Mouse (Mus musculus): ENCODE data around the gene Inpp4b.

Gene Inpp4b

DNA sequence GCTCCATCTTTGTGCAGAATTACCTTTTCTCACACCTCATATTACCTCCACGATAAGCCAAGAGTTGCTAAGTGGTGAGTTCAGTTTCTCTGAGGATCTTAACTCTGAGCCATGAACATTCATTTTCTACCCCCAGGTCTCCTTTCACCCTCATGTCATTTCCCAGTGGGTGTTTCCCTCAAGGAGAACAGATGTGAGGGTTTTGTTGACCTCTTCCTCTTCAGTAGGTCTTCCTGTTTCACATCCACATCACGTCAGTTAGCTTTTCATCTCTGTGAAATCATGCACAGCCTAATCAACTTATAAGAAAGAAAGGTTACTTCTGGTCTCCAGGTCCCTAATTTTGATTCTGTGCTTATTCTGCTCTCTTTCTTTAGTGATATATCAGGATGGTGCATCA is 124.4 kb downstream of the Inpp4b start:
- DNase-seq (ENCODE audit: low spot score in 2 of 2): no peak

DNA sequence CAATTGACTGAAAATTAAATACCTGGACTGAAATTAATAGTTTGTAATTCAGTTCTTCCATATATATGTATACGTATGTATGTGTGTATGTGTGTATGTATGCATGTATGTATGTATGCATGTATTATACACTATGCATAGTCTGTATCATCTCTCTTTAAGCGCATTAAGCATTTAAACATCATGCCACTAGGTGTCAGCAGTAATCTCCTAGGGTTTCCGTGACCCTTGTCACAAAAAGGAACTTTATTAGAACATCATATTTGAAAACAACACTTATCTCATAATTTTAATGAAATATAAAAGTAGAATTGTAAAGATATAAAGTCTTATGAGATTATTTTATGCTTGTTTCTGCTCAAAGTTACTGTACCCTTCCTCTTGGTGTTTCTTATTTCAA is 136.3 kb downstream of the Inpp4b start:
- no peak for DNase-seq (ENCODE audit: low spot score in 2 of 2)

DNA sequence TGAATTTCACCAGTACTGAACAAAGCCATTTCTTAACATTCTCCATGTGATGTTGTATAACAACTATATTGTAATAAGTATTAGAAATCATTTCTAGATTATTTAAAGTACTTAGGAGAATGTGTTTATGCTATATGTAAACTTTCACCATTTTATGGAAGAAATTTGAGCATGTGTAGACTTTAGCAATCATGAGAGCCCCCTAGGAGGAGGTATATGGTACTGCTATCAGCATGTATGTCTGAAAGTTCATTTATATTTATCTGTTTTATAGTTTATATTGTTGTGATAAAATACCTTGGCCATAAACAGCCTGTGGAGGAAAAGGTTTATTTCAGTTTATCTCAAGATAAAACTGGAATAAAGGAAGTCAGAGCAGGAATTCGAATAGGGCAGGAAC is 141.5 kb downstream of the Inpp4b start:
- DNase-seq (ENCODE audit: low spot score in 2 of 2): no peak

DNA sequence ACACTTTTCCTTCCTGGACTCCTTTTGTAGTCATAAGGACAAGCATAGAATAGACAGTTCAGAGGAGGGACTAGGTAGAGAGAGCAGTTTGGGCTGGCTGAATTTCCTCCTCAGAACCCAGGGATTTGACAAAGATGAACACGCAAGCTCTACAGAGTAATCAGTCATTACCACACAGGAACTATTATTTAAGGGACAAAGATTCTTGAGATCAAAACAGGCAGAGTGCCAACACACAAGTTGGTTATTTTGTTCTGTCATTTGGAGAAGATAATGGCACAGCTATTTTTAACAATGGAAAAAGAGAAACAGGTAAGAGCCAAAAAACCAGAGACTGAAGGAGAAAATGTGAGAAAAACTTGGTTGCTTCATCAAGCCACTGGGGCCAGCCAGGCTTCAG is 143.3 kb downstream of the Inpp4b start:
- no peak for DNase-seq (ENCODE audit: low spot score in 2 of 2)

DNA sequence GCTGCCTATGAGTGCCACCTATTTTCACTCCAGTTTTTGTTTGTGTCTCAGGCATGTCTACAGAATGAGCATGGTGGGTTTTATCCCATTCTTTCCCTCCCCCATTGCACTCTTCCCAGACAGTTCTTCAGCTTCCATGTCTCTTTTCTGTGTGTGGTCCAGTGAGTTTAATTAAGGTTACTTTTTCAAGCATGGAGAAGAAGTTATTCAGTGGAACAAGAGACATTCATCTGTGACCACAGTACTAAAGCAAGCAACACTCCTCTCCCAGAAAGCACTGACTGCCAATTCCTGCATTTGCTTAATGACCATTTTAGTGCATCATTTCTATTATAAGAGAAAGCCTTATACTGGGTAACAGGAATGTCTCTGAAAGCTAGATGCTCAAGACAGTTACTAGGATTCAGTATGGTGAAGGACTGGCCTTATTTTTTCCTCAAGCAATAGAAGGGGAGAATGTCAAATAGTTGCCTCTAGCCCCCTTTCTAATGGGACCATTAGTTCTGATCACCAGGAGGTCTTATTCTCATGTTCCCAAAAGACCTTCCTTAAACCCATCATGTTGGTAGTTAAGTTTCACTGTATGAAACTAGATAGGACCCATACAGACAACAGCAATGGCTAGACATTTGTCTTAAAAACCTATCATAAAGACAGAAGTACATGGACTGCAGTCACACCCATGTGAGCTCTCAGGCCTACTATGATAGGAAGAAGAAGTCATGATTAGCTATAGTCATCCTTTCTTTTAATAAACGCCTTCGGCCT is 147.7 kb downstream of the Inpp4b start:
- no peak for DNase-seq (ENCODE audit: low spot score in 2 of 2)

DNA sequence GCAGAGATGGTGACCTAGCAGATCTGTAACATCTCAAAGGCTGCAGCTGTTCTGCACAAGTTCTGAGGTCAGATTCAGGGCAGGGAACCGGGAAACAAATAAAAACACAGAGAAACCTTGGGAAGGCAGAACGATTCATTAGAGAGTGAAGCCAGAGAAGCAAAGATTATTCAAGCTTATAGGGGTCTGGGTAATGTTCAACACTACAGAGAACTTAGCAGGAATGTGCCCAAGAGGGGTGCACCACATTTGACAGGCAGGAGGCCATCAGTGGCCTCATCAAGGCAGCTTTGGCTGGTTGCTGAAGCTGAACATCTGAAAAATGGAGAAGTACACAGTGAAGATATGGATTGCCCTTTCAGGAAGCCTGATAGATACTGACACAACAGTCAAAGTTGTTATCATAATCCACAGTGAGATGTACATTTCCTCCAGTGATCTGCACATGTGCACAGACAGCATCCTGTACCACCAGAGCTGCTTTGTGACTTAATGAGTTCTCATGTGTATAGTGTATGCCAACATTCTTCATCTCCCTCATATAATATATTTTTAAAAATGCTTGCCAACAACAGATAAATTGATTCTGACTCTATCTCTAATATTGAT is 148.8 kb downstream of the Inpp4b start:
- DNase-seq (ENCODE audit: low spot score in 2 of 2): no peak

DNA sequence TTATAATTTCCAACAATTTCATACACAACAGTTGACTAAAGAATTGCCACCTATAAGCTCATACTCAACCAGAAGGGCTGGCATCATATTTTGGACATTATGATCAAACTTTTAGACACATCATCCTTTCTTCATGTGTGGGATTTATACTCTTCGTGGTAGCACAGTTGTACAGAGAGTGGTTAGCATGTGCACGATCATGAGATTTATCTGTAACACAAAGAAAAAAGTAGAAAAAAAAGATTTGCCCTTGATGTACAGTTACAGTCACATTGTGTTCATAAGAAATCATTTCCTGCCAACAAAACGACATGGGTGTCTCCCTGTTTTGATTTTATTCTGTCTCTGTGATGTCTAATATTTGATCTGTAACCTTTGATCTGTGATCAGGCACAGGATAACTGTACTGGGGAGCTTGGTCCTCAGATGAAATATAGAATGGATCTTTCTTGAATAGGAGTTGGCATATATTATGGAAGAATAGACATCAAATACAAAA is 149.4 kb downstream of the Inpp4b start:
- DNase-seq (ENCODE audit: low spot score in 2 of 2): no peak

DNA sequence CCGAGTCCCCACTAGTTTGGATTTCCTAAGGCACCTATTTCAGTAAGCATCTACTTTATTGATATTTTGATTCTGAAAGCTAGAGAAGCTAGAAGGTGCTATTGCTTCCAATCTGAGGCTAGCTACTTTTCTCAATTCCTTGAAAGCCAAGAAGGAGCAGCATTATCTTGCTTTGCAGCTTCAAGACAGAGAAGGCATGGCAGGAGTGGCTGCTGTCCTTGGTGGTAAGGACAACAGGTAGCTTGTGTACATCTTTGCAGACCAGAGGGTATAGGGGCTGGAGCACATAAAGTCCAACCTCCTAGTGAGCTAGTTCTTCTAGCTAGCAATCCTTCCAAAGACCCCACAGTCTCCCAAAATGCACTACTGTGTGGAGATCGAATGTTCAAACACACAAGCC is 152.5 kb downstream of the Inpp4b start:
- no peak for DNase-seq (ENCODE audit: low spot score in 2 of 2)

DNA sequence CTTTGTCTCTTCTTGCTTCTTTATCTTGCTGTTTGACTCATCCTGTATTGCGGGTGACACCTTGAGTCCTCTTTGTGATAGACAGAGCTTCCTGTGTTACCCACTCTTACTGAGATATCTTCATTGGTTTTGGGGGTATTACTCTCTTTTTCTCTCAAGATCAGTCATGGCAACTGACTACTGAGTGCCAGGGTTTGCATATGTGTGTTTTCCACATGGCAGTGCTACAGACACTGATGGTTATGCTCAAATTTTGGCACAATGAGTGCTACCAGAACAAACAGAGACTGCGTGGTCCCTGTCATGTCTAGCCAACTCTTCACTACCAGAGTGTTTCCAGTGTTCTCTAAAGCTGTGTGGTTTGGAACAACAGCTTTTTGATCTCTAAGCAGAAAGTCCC is 155.3 kb downstream of the Inpp4b start:
- no peak for DNase-seq (ENCODE audit: low spot score in 2 of 2)

DNA sequence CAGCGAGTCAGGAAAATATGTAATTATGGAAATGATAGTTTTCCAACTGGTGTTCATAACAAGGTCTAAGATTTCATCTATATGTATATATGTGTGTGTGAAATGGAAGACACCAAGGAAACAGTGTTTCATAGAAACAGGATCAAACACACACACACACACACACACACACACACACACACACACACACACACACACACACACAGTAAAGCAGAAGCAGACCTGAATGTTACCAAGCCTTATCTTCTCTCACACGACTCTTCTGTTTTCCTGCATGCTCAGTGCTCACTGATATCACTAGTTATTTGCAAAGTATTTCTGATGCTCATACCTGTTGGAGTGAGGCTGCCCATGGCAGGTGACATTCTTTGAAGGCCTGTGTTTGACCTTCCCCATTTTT is 159.9 kb downstream of the Inpp4b start:
- no peak for DNase-seq (ENCODE audit: low spot score in 2 of 2)

DNA sequence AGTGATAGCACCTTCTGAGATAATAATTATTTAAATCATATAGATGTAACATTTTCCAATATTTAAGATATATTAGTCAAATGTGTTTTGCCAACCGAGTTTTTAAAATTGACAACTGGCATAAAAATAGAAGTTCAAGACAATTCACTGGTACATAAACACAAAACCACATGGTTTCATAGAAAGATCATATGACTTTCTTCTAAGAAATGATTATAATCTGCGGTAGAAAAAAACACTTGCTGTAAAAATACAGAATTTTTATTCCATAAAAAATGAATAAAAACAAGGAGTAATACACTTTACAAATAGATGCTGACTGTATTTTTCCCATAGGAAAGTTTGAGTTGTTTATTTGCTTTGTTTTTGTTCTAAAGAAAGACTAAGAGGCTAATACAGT is 160.6 kb downstream of the Inpp4b start:
- DNase-seq (ENCODE audit: low spot score in 2 of 2): no peak

DNA sequence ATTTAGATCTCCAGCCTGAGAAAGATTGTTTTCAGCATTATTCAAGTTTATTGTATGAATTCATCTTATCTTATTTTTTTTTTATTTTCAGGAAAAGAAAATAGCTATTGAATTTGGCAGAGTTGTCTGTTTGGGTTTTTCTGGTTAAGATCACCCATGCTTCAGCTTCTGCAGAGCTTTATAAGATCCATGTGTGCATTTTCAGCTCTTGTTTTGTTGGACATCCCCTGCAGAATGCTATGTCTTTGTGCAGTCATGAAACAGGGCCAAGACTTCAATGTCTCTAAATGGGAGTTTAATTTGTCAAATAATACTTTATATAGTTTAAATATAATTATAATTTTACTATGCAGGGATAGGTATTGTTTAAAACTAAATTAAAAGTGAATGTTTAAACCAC is 170.5 kb downstream of the Inpp4b start:
- DNase-seq (ENCODE audit: low spot score in 2 of 2): no peak

DNA sequence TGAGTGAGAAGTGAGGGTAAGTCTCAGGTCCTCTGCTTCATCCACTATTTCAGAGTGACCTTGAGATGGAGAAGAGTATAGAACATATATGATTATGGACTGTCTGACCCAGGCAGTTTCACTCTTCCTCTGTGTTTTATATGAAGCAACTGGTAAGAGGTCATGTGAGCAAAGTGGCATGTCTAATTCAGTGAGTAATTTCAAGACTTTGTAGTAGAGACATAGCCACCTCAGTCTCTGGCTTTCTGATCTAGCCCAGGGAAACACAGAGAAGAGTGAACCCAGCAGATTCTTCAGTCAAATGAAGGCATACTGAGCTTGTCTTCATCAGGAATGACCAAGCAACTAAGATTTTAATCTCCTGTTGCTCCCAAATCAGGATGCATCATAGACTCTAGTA is 172.1 kb downstream of the Inpp4b start:
- DNase-seq (ENCODE audit: low spot score in 2 of 2): no peak

DNA sequence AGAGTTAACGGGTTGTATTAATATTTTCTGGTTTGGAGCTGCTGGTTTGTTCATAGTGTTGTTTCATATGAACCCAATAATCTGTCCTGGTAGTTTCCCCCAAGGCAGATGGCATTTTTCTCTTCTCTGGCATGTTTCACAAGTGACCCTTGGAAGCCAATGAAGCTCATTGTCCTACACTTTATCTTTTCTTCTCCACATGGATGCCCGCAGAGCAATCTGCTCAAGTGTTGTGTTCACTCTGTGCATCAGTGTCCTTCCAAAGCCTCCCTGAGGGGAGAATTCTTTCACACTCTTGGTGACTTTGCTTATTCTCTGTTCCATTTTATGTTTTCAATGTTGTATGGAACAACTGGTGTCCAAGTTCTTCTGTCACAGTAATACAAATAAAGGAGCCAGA is 179.7 kb downstream of the Inpp4b start:
- no peak for DNase-seq (ENCODE audit: low spot score in 2 of 2)

DNA sequence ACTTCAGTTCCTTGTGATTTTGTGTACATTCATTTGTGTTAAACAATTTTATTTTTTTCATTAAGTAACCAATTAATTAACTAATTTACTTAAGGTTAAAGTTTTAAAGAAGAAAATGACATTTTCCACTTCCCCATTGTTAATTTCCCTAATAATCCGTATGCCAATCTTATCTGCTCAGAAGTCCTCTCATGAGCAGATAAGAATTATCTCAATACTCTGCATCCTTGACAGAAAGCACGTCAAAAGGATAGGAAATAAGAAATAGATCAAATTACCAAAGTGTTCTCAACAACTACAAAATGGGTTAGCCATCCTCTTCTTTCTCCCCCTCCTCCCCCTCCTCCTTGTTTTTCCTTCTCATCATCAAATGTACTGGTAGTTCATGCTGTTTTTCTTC is 182.2 kb downstream of the Inpp4b start:
- no peak for DNase-seq (ENCODE audit: low spot score in 2 of 2)

DNA sequence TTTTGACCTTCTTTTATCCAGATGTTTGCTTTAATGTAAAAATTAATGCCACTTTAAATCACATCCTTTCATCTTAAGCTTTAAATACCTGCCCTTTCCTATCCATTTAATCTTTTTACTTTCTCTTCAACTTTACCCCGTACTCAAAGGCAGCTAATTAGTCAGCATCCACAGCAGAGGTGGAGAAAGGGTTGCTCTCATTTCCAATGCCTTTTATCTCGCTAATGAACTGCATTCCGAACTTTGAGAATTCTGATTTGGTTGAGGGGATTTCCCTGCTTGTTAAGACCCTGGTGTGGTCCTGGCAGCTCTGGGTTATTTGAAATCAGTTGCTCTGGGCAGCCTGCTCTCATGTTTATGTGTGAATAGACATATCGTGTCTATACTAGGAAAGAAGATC is 185.3 kb downstream of the Inpp4b start:
- DNase-seq (ENCODE audit: low spot score in 2 of 2): no peak

DNA sequence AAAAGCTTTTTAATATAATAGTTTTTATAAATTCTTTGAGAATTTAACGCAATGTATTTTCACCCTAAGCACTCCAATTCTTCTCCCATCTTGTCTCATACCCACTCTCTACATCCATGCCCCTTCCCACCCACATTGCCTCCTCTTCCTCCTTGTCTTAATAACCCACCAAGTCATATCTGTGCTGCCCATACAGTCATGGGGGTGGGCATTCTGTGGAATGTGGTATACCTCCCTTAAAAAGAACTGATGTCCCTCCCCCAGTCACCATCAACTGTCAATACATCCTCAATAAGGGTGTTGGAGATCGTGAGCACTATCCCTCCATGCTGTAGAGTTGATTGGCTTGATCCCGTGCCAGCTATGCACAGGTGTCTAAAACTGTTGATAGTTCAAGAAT is 196.0 kb downstream of the Inpp4b start:
- DNase-seq (ENCODE audit: low spot score in 2 of 2): no peak

DNA sequence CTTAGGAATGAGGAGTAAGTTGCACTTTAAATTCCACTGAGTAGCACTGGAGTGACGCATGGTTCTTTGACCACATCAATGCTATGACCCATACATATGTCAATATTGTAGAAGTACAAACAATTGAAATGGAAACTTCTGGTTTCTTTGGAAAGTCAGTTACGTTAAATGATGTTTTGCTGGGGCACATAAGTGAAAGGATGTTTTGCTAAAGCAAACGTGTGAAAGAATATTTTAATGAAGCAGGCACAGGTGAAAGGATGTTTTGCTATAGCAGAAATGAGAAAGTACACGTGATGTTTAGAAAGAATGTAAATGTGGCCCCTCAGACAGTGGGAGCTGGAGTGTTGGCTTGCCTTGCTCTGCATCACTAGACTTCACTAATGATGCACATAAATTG is 216.2 kb downstream of the Inpp4b start:
- DNase-seq (ENCODE audit: low spot score in 2 of 2): no peak

DNA sequence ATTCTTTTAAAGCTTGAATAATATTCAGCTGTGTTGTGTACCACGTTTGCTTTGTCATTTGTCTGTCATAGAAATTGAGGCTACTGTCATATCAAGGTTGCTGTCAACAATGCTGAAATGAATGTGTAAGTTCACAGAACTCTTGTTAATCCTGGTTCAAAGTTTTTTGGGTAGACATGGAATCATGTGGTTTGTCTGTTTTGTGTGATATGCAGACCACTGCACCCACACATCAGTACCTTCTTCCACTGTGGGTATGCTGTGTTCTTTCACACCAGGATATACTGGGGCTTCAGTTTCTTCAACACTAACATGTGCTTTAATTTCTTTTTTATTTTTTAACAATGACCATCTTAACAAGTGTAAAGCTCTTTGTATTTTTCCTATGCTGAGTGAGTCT is 220.0 kb downstream of the Inpp4b start:
- no peak for DNase-seq (ENCODE audit: low spot score in 2 of 2)

DNA sequence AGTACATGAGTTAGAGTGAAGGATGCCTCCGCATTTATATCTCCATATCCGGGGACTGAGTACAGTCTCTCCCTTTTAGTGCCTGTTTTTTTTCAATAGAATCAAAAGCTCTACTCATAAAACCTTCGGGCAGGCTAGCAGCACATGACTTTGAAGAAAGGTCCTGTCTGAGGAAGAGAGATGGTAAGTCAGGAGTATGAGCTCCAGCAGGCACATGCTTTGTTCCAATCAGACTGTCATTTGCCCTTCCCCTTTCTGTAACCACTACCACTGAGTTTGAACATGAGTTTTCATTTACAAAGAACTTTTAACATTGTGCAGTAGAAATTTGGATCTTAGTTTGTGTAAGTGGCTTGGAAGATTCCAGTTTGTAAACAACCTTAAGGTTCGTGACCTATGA is 223.1 kb downstream of the Inpp4b start:
- no peak for DNase-seq (ENCODE audit: low spot score in 2 of 2)

DNA sequence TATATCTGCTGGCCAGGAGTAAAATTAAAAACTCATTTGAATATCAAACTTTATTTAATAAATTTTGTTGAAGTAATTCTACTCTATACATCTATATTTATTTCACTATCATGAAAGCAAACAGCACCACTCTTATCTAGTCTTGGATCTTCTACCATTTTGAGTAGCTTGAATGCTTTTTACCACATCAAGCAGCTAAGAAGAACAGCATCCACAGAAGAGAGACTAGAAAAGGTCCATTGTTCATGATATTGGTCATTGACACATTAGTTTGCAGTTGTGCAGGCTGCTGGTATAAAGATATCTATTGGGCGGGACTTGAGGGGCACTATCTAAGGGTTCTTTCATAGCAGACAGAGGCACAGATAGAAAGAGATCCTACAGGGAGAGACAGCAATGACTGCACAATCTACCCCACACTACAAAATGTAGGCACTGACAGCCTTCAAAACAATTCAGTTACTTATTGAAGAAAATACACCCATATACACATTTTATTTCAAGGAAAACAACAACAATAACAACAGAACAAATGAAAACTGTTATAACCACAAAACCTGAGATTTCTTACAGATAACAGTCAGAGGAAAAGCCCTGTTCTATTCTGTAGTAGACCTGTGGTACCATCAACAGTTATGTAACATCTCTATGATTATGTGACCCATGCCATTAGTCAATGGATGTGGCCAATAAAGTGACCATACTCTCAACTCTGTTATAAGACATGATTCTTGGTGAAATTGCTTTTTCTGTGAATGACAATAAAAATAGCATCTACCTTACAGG is 230.2 kb downstream of the Inpp4b start:
- DNase-seq (ENCODE audit: low spot score in 2 of 2): no peak

DNA sequence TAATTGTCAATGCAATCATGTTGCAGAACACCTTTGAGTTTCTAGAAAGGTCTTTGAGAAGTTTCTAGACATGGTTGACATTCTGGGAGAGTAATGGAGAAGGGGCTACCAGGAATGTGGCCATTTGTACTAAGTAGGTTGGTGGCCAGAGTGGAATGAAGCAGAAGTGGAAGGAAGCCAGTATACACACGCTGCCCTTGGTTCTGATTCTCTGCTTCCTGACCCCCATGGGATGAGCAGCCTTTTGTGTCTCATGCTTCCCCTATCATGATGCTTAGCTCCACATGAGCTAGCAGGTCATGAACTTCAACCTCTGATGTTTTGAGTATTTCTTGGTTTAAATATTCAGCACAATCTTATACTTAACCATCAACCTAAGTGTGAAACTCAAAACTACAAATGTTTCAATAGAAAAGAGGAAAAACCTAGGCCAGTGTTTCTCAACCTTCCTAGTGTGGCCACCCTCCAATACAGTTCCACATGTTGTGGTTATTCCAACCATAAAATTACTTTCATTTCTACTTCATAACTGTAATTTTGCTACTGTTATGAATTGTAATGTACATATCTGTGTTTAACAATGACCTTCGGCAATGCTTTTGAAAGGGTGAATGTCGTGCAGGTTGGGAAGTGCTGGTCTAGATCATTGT is 233.0 kb downstream of the Inpp4b start:
- DNase-seq (ENCODE audit: low spot score in 2 of 2): no peak

Data from cerebellum, postnatal 4 days (tissue).